Mouse (Mus musculus) brown adipose tissue, adult 24 weeks (tissue): ENCODE data around the gene Cenps. TPM values are rescaled to one million over a fixed set of nuclear protein-coding genes. Genes with fewer than 3 reads are reported as not detected.

Experiments used
- H3K27ac ChIP-seq: fragments of 200-500 bp; replicated peaks from 2 replicates; pipeline ENCODE4 v1.5.1; 2012; ENCODE audit warnings: low read depth, mild to moderate bottlenecking, low read length
- H3K4me1 ChIP-seq: fragments of 200-500 bp; 2 replicates; pipeline ENCODE4 v1.6.1; 2012; ENCODE audit warnings: low read length, mixed read lengths; ENCODE audit not compliant: control insufficient read depth, insufficient read depth, insufficient read length
- H3K4me3 ChIP-seq: fragments of 200-500 bp; 2 replicates; pipeline ENCODE4 v1.5.1; 2012; ENCODE audit warnings: low read depth, mild to moderate bottlenecking, low read length, moderate library complexity; ENCODE audit not compliant: insufficient read depth
- polyA plus RNA-seq: library from polyadenylated mRNA; stranded (reverse); fragments of >200 nt; gene quantifications from 2 replicates; pipeline ENCODE4 v1.2.4, GENCODE M21; 2012; ENCODE audit not compliant: missing spikeins, insufficient read depth, insufficient read length

Gene Cenps
- polyA plus RNA-seq, 1 experiment: not detected

- H3K4me1 ChIP-seq: peaks cover 5% of the 10 kb centered on the region; the same call in 1 of the 2 replicates
- no peak overlapping the region for H3K4me3 ChIP-seq
- no peak overlapping the region for H3K27ac ChIP-seq
These were observed 10.1 kb upstream of the Cenps start for GRCm38 (mm10) chr4:149147528-149147927.

GRCm38 (mm10) chr4:149145151-149145550, 7.7 kb upstream of the Cenps start:
- H3K27ac ChIP-seq: no peak overlapping the region
- peaks cover under 1% of the 10 kb centered on the region; the same call in 1 of the 2 replicates for H3K4me1 ChIP-seq
- no peak overlapping the region for H3K4me3 ChIP-seq

- Histone ChIP-seq H3K4me3 (no peak overlapping the region), H3K27ac (no peak overlapping the region), H3K4me1 (no peaks in the 10 kb centered on the region)
These were observed 7.0 kb upstream of the Cenps start for GRCm38 (mm10) chr4:149144459-149144858.

- Histone ChIP-seq H3K4me3 (no peak overlapping the region), H3K4me1 (no peaks in the 10 kb centered on the region), H3K27ac (no peak overlapping the region)
These were observed 6.2 kb upstream of the Cenps start for GRCm38 (mm10) chr4:149143594-149143993.

GRCm38 (mm10) chr4:149138515-149138914, 1.1 kb upstream of the Cenps start:
- Histone ChIP-seq H3K4me3 (no peak overlapping the region), H3K27ac (no peak overlapping the region), H3K4me1 (no peaks in the 10 kb centered on the region)

GRCm38 (mm10) chr4:149136116-149136850, 1.1 kb downstream of the Cenps start:
- H3K4me3 ChIP-seq: peak overlapping the region; percentile 90; the same call in 1 of the 2 replicates
- no peaks in the 10 kb centered on the region for H3K4me1 ChIP-seq
- H3K27ac ChIP-seq: no peak overlapping the region

- Histone ChIP-seq H3K27ac (no peak overlapping the region), H3K4me1 (no peaks in the 10 kb centered on the region), H3K4me3 (no peak overlapping the region)
These were observed 4.0 kb downstream of the Cenps start for GRCm38 (mm10) chr4:149133395-149133794.

- Histone ChIP-seq H3K4me3 (no peak overlapping the region), H3K4me1 (no peaks in the 10 kb centered on the region), H3K27ac (no peak overlapping the region)
These were observed 5.5 kb downstream of the Cenps start for GRCm38 (mm10) chr4:149131789-149132565.

GRCm38 (mm10) chr4:149131021-149131752, 6.2 kb downstream of the Cenps start:
- Histone ChIP-seq H3K4me1 (no peaks in the 10 kb centered on the region), H3K4me3 (no peak overlapping the region), H3K27ac (no peak overlapping the region)

- H3K27ac ChIP-seq: no peak overlapping the region
- no peaks in the 10 kb centered on the region for H3K4me1 ChIP-seq
- H3K4me3 ChIP-seq: no peak overlapping the region
These were observed 9.0 kb downstream of the Cenps start for GRCm38 (mm10) chr4:149128467-149128866.

GRCm38 (mm10) chr4:149126663-149127062, 10.8 kb downstream of the Cenps start, which contains the start of gene Cort:
Gene Cort, minus strand, starts transcription at chr4:149126763.
- Histone ChIP-seq H3K4me3 (no peak within 1 kb of the TSS), H3K4me1 (no peaks in the 10 kb centered on the region), H3K27ac (no peak within 1 kb of the TSS)

- Histone ChIP-seq H3K27ac (no peak overlapping the region), H3K4me3 (no peak overlapping the region), H3K4me1 (no peaks in the 10 kb centered on the region)
These were observed 11.3 kb downstream of the Cenps start for GRCm38 (mm10) chr4:149126115-149126509.

GRCm38 (mm10) chr4:149125341-149126114, 11.9 kb downstream of the Cenps start:
- H3K4me3 ChIP-seq: no peak overlapping the region
- H3K4me1 ChIP-seq: no peaks in the 10 kb centered on the region
- H3K27ac ChIP-seq: no peak overlapping the region

- Histone ChIP-seq H3K27ac (no peak overlapping the region), H3K4me3 (no peak overlapping the region), H3K4me1 (no peaks in the 10 kb centered on the region)
These were observed 14.0 kb downstream of the Cenps start for GRCm38 (mm10) chr4:149123432-149123831.
